Mouse (Mus musculus) ES-E14 (cell line): ENCODE data around the gene Pik3cd. TPM values are rescaled to one million over a fixed set of nuclear protein-coding genes. Genes with fewer than 3 reads are reported as not detected.

Experiments
- DNase-seq: peaks from one replicate; pipeline ENCODE4 v3.0.0-alpha.2; 2013; ENCODE audit warnings: low read depth, low spot score
- H3K27ac ChIP-seq: 2 replicates; pipeline ENCODE4 v1.5.1; 2012; ENCODE audit warnings: low read depth, mild to moderate bottlenecking, low read length, moderate library complexity, mixed read lengths; ENCODE audit not compliant: poor library complexity, insufficient read depth, severe bottlenecking
- H3K36me3 ChIP-seq: 2 replicates; pipeline ENCODE4 v1.6.1; 2012; ENCODE audit warnings: mild to moderate bottlenecking, low read length, moderate library complexity, mixed read lengths; ENCODE audit not compliant: control insufficient read depth, poor library complexity, insufficient read depth, severe bottlenecking
- H3K4me1 ChIP-seq, 2 experiments: fragments of 150-350 bp in 1 of 2; sonication (generic) in 1 of 2; 2 replicates each; pipeline ENCODE4 v1.6.1; 2012; ENCODE audit warnings: low read length in 2 of 2, mild to moderate bottlenecking in 1 of 2, mixed read lengths in 1 of 2; ENCODE audit not compliant: control insufficient read depth in 2 of 2, insufficient read depth in 2 of 2, poor library complexity in 1 of 2
- H3K4me3 ChIP-seq, 2 experiments: fragments of 150-350 bp in 1 of 2; sonication (generic) in 1 of 2; 2 replicates each; pipeline ENCODE4 v1.5.1; 2012; ENCODE audit warnings: low read length in 2 of 2, low read depth in 1 of 2, mild to moderate bottlenecking in 1 of 2, mixed read lengths in 1 of 2; ENCODE audit not compliant: insufficient read depth in 1 of 2, poor library complexity in 1 of 2, severe bottlenecking in 1 of 2
- H3K9ac ChIP-seq: 2 replicates; pipeline ENCODE4 v1.6.1; 2012; ENCODE audit warnings: low read depth, mild to moderate bottlenecking, low read length, mixed read lengths; ENCODE audit not compliant: poor library complexity, insufficient read depth, severe bottlenecking
- H3K9me3 ChIP-seq: fragments of 150-350 bp; sonication (generic); 2 replicates; pipeline ENCODE4 v1.6.1; 2012; ENCODE audit warnings: low read depth, mild to moderate bottlenecking, low read length; ENCODE audit not compliant: control insufficient read depth, insufficient read depth
- CHD2 ChIP-seq: IDR thresholded peaks from 2 replicates; pipeline ENCODE4 v1.6.1; 2014; ENCODE audit warnings: mild to moderate bottlenecking, low read depth, low read length, inconsistent platforms
- HCFC1 ChIP-seq: IDR thresholded peaks from 2 replicates; pipeline ENCODE4 v1.6.1; 2012; ENCODE audit warnings: low read length, inconsistent platforms, borderline replicate concordance; ENCODE audit not compliant: insufficient read depth
- MAFK ChIP-seq: IDR thresholded peaks from 2 replicates; pipeline ENCODE4 v1.6.1; 2014; ENCODE audit warnings: mild to moderate bottlenecking, low read depth, low read length, inconsistent platforms; ENCODE audit not compliant: insufficient read depth
- ZC3H11A ChIP-seq: IDR thresholded peaks from 2 replicates; pipeline ENCODE4 v1.6.1; 2012; ENCODE audit warnings: low read depth, mild to moderate bottlenecking, inconsistent platforms, low read length, borderline replicate concordance
- ZNF384 ChIP-seq: IDR thresholded peaks from 2 replicates; pipeline ENCODE4 v1.6.1; 2012; ENCODE audit warnings: low read depth, low read length, inconsistent platforms
- in situ Hi-C, 2 experiments: fragments of 600-800 bp; cut with MboI; formaldehyde crosslinking; loops; one replicate each; pipeline ENCODE4 v1.15.1; 2025; ENCODE audit warnings: low sequenced_read_pairs in 2 of 2, inconsistent platforms in 1 of 2; ENCODE audit not compliant: unreplicated experiment in 2 of 2
- total RNA-seq: library from RNA; depleted of rRNA; stranded (reverse); fragments of 300-350 nt; gene quantifications from 2 replicates; pipeline ENCODE4 v1.2.3, GENCODE M21; 2012

Gene Pik3cd
- total RNA-seq, 1 experiment: 6.4 TPM

GRCm38 (mm10) chr4:149698197-149698821, 4.1 kb downstream of the Pik3cd start:
- DNase-seq: peak; percentile 42
- Histone ChIP-seq H3K9me3 (no peaks in the 10 kb centered on the region), H3K27ac (no peak overlapping the region), H3K9ac (peak overlapping the region; percentile 74), H3K4me1 (peaks cover 0 to 14% of the 10 kb centered on the region in 2 experiments; a peak in 1 of 4 replicates), H3K36me3 (no peaks in the 10 kb centered on the region), H3K4me3 (peak overlapping the region; percentile 51 to 73)
- in situ Hi-C loops: no loop called here
- TF ChIP-seq CHD2 (no peak), ZC3H11A (no peak), MAFK (no peak), ZNF384 (no peak), HCFC1 (no peak)

GRCm38 (mm10) chr4:149697506-149698196, 4.7 kb downstream of the Pik3cd start:
- H3K4me3 ChIP-seq: peak overlapping the region; percentile 51 to 73
- H3K4me1 ChIP-seq: peaks cover 0 to 15% of the 10 kb centered on the region in 2 experiments; a peak in 1 of 4 replicates
- no peak for DNase-seq
- no peaks in the 10 kb centered on the region for H3K9me3 ChIP-seq
- in situ Hi-C loops: no loop called here
- H3K27ac ChIP-seq: no peak overlapping the region
- peak overlapping the region; percentile 58 for H3K9ac ChIP-seq
- TF ChIP-seq HCFC1 (no peak), ZNF384 (peak; percentile 28; the same call in 1 of the 2 replicates)
- no peaks in the 10 kb centered on the region for H3K36me3 ChIP-seq

- Histone ChIP-seq H3K4me3 (no peak overlapping the region), H3K9me3 (no peaks in the 10 kb centered on the region), H3K27ac (no peak overlapping the region), H3K36me3 (no peaks in the 10 kb centered on the region), H3K4me1 (peaks cover 0 to 14% of the 10 kb centered on the region in 2 experiments; a peak in 1 of 4 replicates), H3K9ac (no peak overlapping the region; the same call in 1 of the 2 replicates)
- DNase-seq: no peak
- no peak for TF ChIP-seq HCFC1
- TF ChIP-seq MAFK: no peak
- no peak for TF ChIP-seq ZC3H11A
- no peak for TF ChIP-seq ZNF384
- TF ChIP-seq CHD2: no peak
- in situ Hi-C loops: no loop called here
Observed at GRCm38 (mm10) chr4:149696189-149696971, 6.0 kb downstream of the Pik3cd start.

GRCm38 (mm10) chr4:149691368-149691767, 11.0 kb downstream of the Pik3cd start:
- H3K9ac ChIP-seq: no peak overlapping the region
- in situ Hi-C loops: no loop called here
- no peak overlapping the region for H3K4me3 ChIP-seq
- no peak for TF ChIP-seq HCFC1
- no peak for TF ChIP-seq ZNF384
- no peak for TF ChIP-seq CHD2
- TF ChIP-seq MAFK: no peak
- TF ChIP-seq ZC3H11A: no peak
- no peak overlapping the region for H3K27ac ChIP-seq
- H3K9me3 ChIP-seq: no peaks in the 10 kb centered on the region
- peaks cover 2 to 10% of the 10 kb centered on the region in 2 experiments; a peak in 2 of 4 replicates for H3K4me1 ChIP-seq
- H3K36me3 ChIP-seq: no peaks in the 10 kb centered on the region
- no peak for DNase-seq
